Comparison of ENCODE assay signal across 14 mouse cellular contexts in genomic region chr1:93159566-93160500, GRCm38 (mm10). TPM values are rescaled to one million over a fixed set of nuclear protein-coding genes. Genes with fewer than 3 reads are reported as not detected.
A peak's percentile ranks its signal among the peaks of the same experiment; 100 is the strongest.
DNase-seq lines count a peak whose midpoint lies in the region; ATAC-seq and TF ChIP-seq lines count a peak whose summit lies in the region.
"Had no signal": no experiment of that assay in that cellular context is flagged by ENCODE, and none has a peak within 500 bp of the region (broad histone marks: within the 10 kb centered on the region; RNA-seq: fewer than 3 reads in every experiment).

No protein-coding gene starts in this region.

- 76% methylated on average over 20 of the region's 21 CpGs for WGBS in embryonic facial prominence, embryonic 14.5 days
- WGBS in embryonic facial prominence, embryonic 10.5 days: 85% methylated on average over 21 of the region's 21 CpGs
- 36% methylated on average over 21 of the region's 21 CpGs for WGBS in cerebellum, adult 2 months
- WGBS in kidney, embryonic 16.5 days: 80% methylated on average over 21 of the region's 21 CpGs

- TF ChIP-seq POLR2A in cerebellum, adult 2 months (IDR thresholded peaks at IDR 0.05; ENCODE audit: borderline replicate concordance, insufficient read depth, low read length): no peak

- H3K27ac ChIP-seq in embryonic facial prominence, embryonic 14.5 days (replicated peaks; ENCODE audit: low read depth, low read length): no peak overlapping the region
- no peak overlapping the region for H3K27ac ChIP-seq in embryonic facial prominence, embryonic 10.5 days (replicated peaks)
- H3K27ac ChIP-seq in cerebellum, adult 2 months (ENCODE audit: insufficient read depth, low read length): no peak overlapping the region
- peak overlapping the region; percentile 40; the same call in 1 of the 2 replicates for H3K27ac ChIP-seq in kidney, embryonic 16.5 days (ENCODE audit: low read length)
- H3K27ac ChIP-seq: forebrain, embryonic 12.5 days; liver, embryonic 12.5 days had no signal

- TF ChIP-seq CTCF in cerebellum, adult 2 months (IDR thresholded peaks at IDR 0.05; ENCODE audit: borderline replicate concordance, insufficient read depth, low read depth, low read length): no peak

- peak; percentile 67 for DNase-seq in embryonic facial prominence, embryonic 14.5 days (ENCODE audit: low spot score)
- no peak for DNase-seq in embryonic facial prominence, embryonic 10.5 days (ENCODE audit: low spot score)
- DNase-seq in cerebellum, adult 2 months: peak; percentile 41 to 52
- peak; percentile 73 for DNase-seq in lung, postnatal 10 days
- DNase-seq in right cerebral cortex, postnatal 10 days (ENCODE audit: low spot score in 2 of 2): no peak
- no peak for DNase-seq in ovary, adult 18-20 months (ENCODE audit: low spot score)
- no peak for DNase-seq in heart, adult 9 months (ENCODE audit: low spot score in 2 of 2)
- DNase-seq: adrenal gland, postnatal 25 days; heart, postnatal 4 days; layer of hippocampus, adult 9-11 months had no signal

- no peak overlapping the region for H3K4me3 ChIP-seq in embryonic facial prominence, embryonic 14.5 days (ENCODE audit: low read depth, low read length)
- no peak overlapping the region for H3K4me3 ChIP-seq in embryonic facial prominence, embryonic 10.5 days
- H3K4me3 ChIP-seq in cerebellum, adult 2 months (replicated peaks; ENCODE audit: insufficient read depth, low read depth, low read length): no peak overlapping the region
- H3K4me3 ChIP-seq in kidney, embryonic 16.5 days (ENCODE audit: low read length): no peak overlapping the region
- H3K4me3 ChIP-seq: forebrain, embryonic 12.5 days; liver, embryonic 12.5 days had no signal

- no peak overlapping the region for H3K4me2 ChIP-seq in embryonic facial prominence, embryonic 14.5 days (ENCODE audit: low read depth, low read length)
- no peak overlapping the region for H3K4me2 ChIP-seq in kidney, embryonic 16.5 days (replicated peaks; ENCODE audit: low read depth, low read length)
- H3K4me2 ChIP-seq: forebrain, embryonic 12.5 days; liver, embryonic 12.5 days had no signal

- H3K9me3 ChIP-seq in embryonic facial prominence, embryonic 14.5 days (ENCODE audit: control insufficient read depth, low read length): no peaks in the 10 kb centered on the region
- H3K9me3 ChIP-seq in embryonic facial prominence, embryonic 10.5 days: no peaks in the 10 kb centered on the region
- no peaks in the 10 kb centered on the region for H3K9me3 ChIP-seq in kidney, embryonic 16.5 days (ENCODE audit: low read length)
- H3K9me3 ChIP-seq: forebrain, embryonic 12.5 days; liver, embryonic 12.5 days had no signal

- no peaks in the 10 kb centered on the region for H3K4me1 ChIP-seq in embryonic facial prominence, embryonic 14.5 days (ENCODE audit: control insufficient read depth, insufficient read depth, low read length)
- peaks cover 18% of the 10 kb centered on the region for H3K4me1 ChIP-seq in embryonic facial prominence, embryonic 10.5 days
- peaks cover 8% of the 10 kb centered on the region for H3K4me1 ChIP-seq in cerebellum, adult 2 months (ENCODE audit: control insufficient read depth, insufficient read depth, low read length)
- peaks cover 8% of the 10 kb centered on the region; the same call in 1 of the 2 replicates for H3K4me1 ChIP-seq in kidney, embryonic 16.5 days (ENCODE audit: insufficient read depth, low read length)
- H3K4me1 ChIP-seq: forebrain, embryonic 12.5 days; liver, embryonic 12.5 days had no signal

- peak; percentile 50; the same call in 1 of the 2 replicates for ATAC-seq in embryonic facial prominence, embryonic 14.5 days (ENCODE audit: low read depth)
- no peak for ATAC-seq in kidney, embryonic 16.5 days (ENCODE audit: low FRiP score, low TSS enrichment)
- ATAC-seq: liver, embryonic 12.5 days had no signal

- no peak overlapping the region for H3K9ac ChIP-seq in embryonic facial prominence, embryonic 14.5 days (ENCODE audit: low read depth, low read length)
- no peak overlapping the region for H3K9ac ChIP-seq in kidney, embryonic 16.5 days (replicated peaks; ENCODE audit: low read length)
- H3K9ac ChIP-seq: forebrain, embryonic 12.5 days; liver, embryonic 12.5 days had no signal

- H3K27me3 ChIP-seq in embryonic facial prominence, embryonic 14.5 days (replicated peaks; ENCODE audit: control insufficient read depth, insufficient read depth, low read length): no peaks in the 10 kb centered on the region
- no peaks in the 10 kb centered on the region for H3K27me3 ChIP-seq in embryonic facial prominence, embryonic 10.5 days (replicated peaks; ENCODE audit: low read depth, poor library complexity, severe bottlenecking)
- no peaks in the 10 kb centered on the region for H3K27me3 ChIP-seq in cerebellum, adult 2 months (ENCODE audit: control insufficient read depth, insufficient read depth, low read length)
- no peaks in the 10 kb centered on the region for H3K27me3 ChIP-seq in kidney, embryonic 16.5 days (ENCODE audit: insufficient read depth, low read length)
- H3K27me3 ChIP-seq: forebrain, embryonic 12.5 days; liver, embryonic 12.5 days had no signal

- no peaks in the 10 kb centered on the region for H3K36me3 ChIP-seq in embryonic facial prominence, embryonic 14.5 days (ENCODE audit: control insufficient read depth, insufficient read depth, low read length)
- no peaks in the 10 kb centered on the region for H3K36me3 ChIP-seq in embryonic facial prominence, embryonic 10.5 days (replicated peaks)
- no peaks in the 10 kb centered on the region for H3K36me3 ChIP-seq in kidney, embryonic 16.5 days (ENCODE audit: insufficient read depth, low read length)
- H3K36me3 ChIP-seq: forebrain, embryonic 12.5 days; liver, embryonic 12.5 days had no signal

RNA-seq across cellular contexts. Expression of gene 2310007B03Rik, which starts 0.9 kb away (rescaled TPM):
- 4.2 and 6.2 TPM in 2 replicates for polyA plus RNA-seq in embryonic facial prominence, embryonic 14.5 days (2014; fragmentation: Nextera tagmentation; extraction: Ambion mirVana)
- polyA plus RNA-seq in embryonic facial prominence, embryonic 10.5 days (2016; fragmentation: Nextera tagmentation; extraction: Ambion mirVana): 0.87 and 1.5 TPM in 2 replicates
- 0.10 TPM in 1 of 2 replicates, not detected in the other for polyA plus RNA-seq in cerebellum, adult 2 months (2012; rRNA removed)
- 2.2 and 2.3 TPM in 2 replicates for polyA plus RNA-seq in kidney, embryonic 16.5 days (2015; fragmentation: Nextera tagmentation; extraction: Ambion mirVana)
- polyA plus RNA-seq: liver, embryonic 12.5 days had no signal

RNA-seq across cellular contexts. Expression of gene Crocc2, which starts 8.7 kb away (rescaled TPM):
- 0.56 and 3.0 TPM in 2 replicates for polyA plus RNA-seq in embryonic facial prominence, embryonic 14.5 days (2014; fragmentation: Nextera tagmentation; extraction: Ambion mirVana)
- 0.19 and 0.20 TPM in 2 replicates for polyA plus RNA-seq in embryonic facial prominence, embryonic 10.5 days (2016; fragmentation: Nextera tagmentation; extraction: Ambion mirVana)
- 0.28 and 0.54 TPM in 2 replicates for polyA plus RNA-seq in cerebellum, adult 2 months (2012; rRNA removed)
- polyA plus RNA-seq in kidney, embryonic 16.5 days (2015; fragmentation: Nextera tagmentation; extraction: Ambion mirVana): 0.22 and 0.34 TPM in 2 replicates

RNA-seq across cellular contexts. Expression of gene Agxt, which starts 24.8 kb away (rescaled TPM):
- not detected in 2 replicates for polyA plus RNA-seq in embryonic facial prominence, embryonic 14.5 days (2014; fragmentation: Nextera tagmentation; extraction: Ambion mirVana)
- polyA plus RNA-seq in embryonic facial prominence, embryonic 10.5 days (2016; fragmentation: Nextera tagmentation; extraction: Ambion mirVana): not detected in 2 replicates
- not detected in 2 replicates for polyA plus RNA-seq in cerebellum, adult 2 months (2012; rRNA removed)
- 0.32 TPM in 1 of 2 replicates, not detected in the other for polyA plus RNA-seq in kidney, embryonic 16.5 days (2015; fragmentation: Nextera tagmentation; extraction: Ambion mirVana)
- polyA plus RNA-seq: forebrain, embryonic 12.5 days; gonadal fat pad, adult 2 months had no signal

RNA-seq across cellular contexts. Expression of gene Kif1a, which starts 58.1 kb away (rescaled TPM):
- 30.7 and 32.4 TPM in 2 replicates for polyA plus RNA-seq in embryonic facial prominence, embryonic 14.5 days (2014; fragmentation: Nextera tagmentation; extraction: Ambion mirVana)
- 23.9 and 27.5 TPM in 2 replicates for polyA plus RNA-seq in embryonic facial prominence, embryonic 10.5 days (2016; fragmentation: Nextera tagmentation; extraction: Ambion mirVana)
- polyA plus RNA-seq in cerebellum, adult 2 months (2012; rRNA removed): 290 and 291 TPM in 2 replicates
- polyA plus RNA-seq in kidney, embryonic 16.5 days (2015; fragmentation: Nextera tagmentation; extraction: Ambion mirVana): 7.4 and 11.6 TPM in 2 replicates

Comparison
In these comparisons a context has a peak if more than half of its experiments do, and no peak if none do; other contexts are left out.
1. DNase-seq: peak in embryonic facial prominence, embryonic 14.5 days (single experiment), cerebellum, adult 2 months (2 of 2) and lung, postnatal 10 days (single experiment); none in embryonic facial prominence, embryonic 10.5 days (single experiment), right cerebral cortex, postnatal 10 days (0 of 2), ovary, adult 18-20 months (single experiment) and heart, adult 9 months (0 of 2).